Mouse (Mus musculus) forebrain, embryonic 16.5 days (tissue): ENCODE data around the gene Cers5. TPM values are rescaled to one million over a fixed set of nuclear protein-coding genes. Genes with fewer than 3 reads are reported as not detected.
A peak's percentile ranks its signal among the peaks of the same experiment; 100 is the strongest.

ENCODE experiments used
- ATAC-seq: fragments of 200-750 bp; cut with Nextera tagmentation; 2 replicates; pipeline ENCODE4 v1.8.0; 2017; ENCODE audit warnings: mild to moderate bottlenecking, moderate library complexity
- H3K27ac ChIP-seq: fragments of 300-500 bp; sonication (generic); 2 replicates; pipeline ENCODE4 v1.5.1; 2014; ENCODE audit warnings: low read length, control low read depth
- H3K27me3 ChIP-seq: fragments of 300-500 bp; sonication (generic); replicated peaks from 2 replicates; pipeline ENCODE4 v1.6.1; 2014; ENCODE audit warnings: low read length; ENCODE audit not compliant: control insufficient read depth, insufficient read depth
- H3K36me3 ChIP-seq: fragments of 300-500 bp; sonication (generic); 2 replicates; pipeline ENCODE4 v1.6.1; 2014; ENCODE audit not compliant: control insufficient read depth, insufficient read depth
- H3K4me1 ChIP-seq: fragments of 300-500 bp; sonication (generic); replicated peaks from 2 replicates; pipeline ENCODE4 v1.6.1; 2014; ENCODE audit warnings: low read length; ENCODE audit not compliant: control insufficient read depth, insufficient read depth
- H3K4me2 ChIP-seq: fragments of 300-500 bp; sonication (generic); 2 replicates; pipeline ENCODE4 v1.6.1; 2014; ENCODE audit warnings: mild to moderate bottlenecking, low read length, control low read depth
- H3K4me3 ChIP-seq: fragments of 300-500 bp; sonication (generic); replicated peaks from 2 replicates; pipeline ENCODE4 v1.5.1; 2014; ENCODE audit warnings: mild to moderate bottlenecking, low read length, control low read depth
- H3K9ac ChIP-seq: fragments of 300-500 bp; sonication (generic); replicated peaks from 2 replicates; pipeline ENCODE4 v1.6.1; 2014; ENCODE audit warnings: low read depth, low read length, control low read depth
- H3K9me3 ChIP-seq: fragments of 300-500 bp; sonication (generic); 2 replicates; pipeline ENCODE4 v1.6.1; 2016; ENCODE audit warnings: low read length; ENCODE audit not compliant: control insufficient read depth
- WGBS: fragments of 180-500 bp; shearing (Covaris S2); extraction: QIAGEN DNeasy Blood & Tissue Kit; methylation state at CpG from one replicate; pipeline ENCODE4 v1.1.7; 2014; 5-methylcytosine and 5-hydroxymethylcytosine counted together
- polyA plus RNA-seq: library from polyadenylated mRNA; unstranded; fragments of >200 nt; fragmentation: Nextera tagmentation; extraction: Ambion mirVana; gene quantifications from 2 replicates; pipeline ENCODE4 v1.2.1, GENCODE M21; 2015

Gene Cers5
- polyA plus RNA-seq, 1 experiment from 2014 or later, result 77.9 TPM

DNA sequence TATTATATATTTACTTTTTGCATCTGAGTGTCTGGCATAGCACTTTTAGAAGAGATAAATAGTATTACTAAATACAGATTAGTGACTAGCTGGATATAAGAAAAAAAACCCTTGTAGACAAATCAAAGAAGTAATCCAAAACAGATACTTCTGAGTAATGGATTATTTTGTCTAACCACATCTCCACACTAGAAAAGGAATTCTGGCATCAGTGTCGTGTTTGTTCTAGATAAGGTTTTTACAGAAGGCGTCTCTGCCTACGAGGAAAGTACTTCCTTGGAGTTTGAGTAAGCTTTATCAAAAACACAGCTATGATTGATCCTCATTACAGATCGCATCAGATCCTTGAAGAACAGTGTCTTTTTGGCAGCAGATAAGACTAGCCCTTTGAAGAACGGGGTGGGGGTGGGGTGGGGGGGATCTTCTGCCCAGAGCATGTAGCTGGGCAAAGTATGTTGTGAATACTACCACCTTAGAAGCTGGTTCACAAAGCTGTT, 1.6 kb downstream of the Cers5 start:
- Histone ChIP-seq H3K4me3 (peak overlapping the region; percentile 76), H3K36me3 (no peaks in the 10 kb centered on the region), H3K9ac (peak overlapping the region; percentile 92), H3K4me1 (peaks cover 17% of the 10 kb centered on the region), H3K4me2 (peak overlapping the region; percentile 91), H3K9me3 (no peaks in the 10 kb centered on the region), H3K27me3 (no peaks in the 10 kb centered on the region), H3K27ac (peak overlapping the region; percentile 91)
- 18% methylated on average over 5 of the region's 5 CpGs for WGBS
- ATAC-seq, result no peak

DNA sequence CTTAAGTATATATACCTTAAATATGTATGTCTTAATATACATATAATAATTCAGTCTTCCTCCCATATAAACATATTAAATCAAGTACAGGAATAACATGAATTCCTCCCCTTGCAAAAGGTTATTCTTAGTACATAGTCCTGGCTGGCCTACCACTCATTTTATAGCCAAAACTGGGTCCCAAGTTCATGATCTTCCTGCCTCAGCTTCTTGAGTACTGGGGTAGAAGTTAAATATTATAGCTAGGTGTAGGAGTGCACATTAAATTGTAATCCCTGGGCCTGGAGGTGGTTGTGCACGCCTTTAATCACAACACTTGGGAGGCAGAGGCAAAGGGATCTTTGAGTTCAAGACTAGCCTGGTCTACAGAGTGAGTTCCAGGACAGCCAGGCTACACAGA, 3.9 kb downstream of the Cers5 start:
- no peaks in the 10 kb centered on the region for H3K27me3 ChIP-seq
- H3K4me3 ChIP-seq, result no peak overlapping the region
- no peaks in the 10 kb centered on the region for H3K9me3 ChIP-seq
- 93% methylated on average over 1 of the region's 1 CpGs for WGBS
- H3K36me3 ChIP-seq, result no peaks in the 10 kb centered on the region
- no peak overlapping the region for H3K27ac ChIP-seq
- H3K9ac ChIP-seq, result no peak overlapping the region
- ATAC-seq, result no peak
- H3K4me1 ChIP-seq, result peaks cover 17% of the 10 kb centered on the region
- no peak overlapping the region for H3K4me2 ChIP-seq

DNA sequence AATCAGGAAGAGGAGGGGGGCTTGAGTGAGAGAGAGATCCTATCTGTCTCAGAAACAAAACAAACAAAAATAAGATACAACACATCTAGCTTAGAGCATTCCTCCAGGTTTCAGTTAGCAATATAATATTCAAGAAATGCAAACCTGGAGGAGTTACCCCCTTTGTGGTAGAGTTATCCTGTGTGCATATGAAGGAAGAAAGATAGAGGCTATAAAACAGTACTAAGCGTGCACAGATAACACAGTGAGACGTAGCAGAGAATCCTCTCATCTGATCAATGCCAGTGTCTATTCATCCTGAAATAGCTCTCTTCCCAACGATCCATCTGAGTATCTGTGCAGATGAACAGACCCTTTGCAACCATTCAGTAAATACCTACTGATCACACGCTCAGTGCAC, 5.2 kb downstream of the Cers5 start:
- no peaks in the 10 kb centered on the region for H3K9me3 ChIP-seq
- no peak overlapping the region for H3K4me2 ChIP-seq
- no peak overlapping the region for H3K27ac ChIP-seq
- WGBS, result 84% methylated on average over 4 of the region's 4 CpGs
- H3K36me3 ChIP-seq, result no peaks in the 10 kb centered on the region
- H3K4me3 ChIP-seq, result no peak overlapping the region
- H3K9ac ChIP-seq, result no peak overlapping the region
- peaks cover 12% of the 10 kb centered on the region for H3K4me1 ChIP-seq
- ATAC-seq, result no peak
- H3K27me3 ChIP-seq, result no peaks in the 10 kb centered on the region

DNA sequence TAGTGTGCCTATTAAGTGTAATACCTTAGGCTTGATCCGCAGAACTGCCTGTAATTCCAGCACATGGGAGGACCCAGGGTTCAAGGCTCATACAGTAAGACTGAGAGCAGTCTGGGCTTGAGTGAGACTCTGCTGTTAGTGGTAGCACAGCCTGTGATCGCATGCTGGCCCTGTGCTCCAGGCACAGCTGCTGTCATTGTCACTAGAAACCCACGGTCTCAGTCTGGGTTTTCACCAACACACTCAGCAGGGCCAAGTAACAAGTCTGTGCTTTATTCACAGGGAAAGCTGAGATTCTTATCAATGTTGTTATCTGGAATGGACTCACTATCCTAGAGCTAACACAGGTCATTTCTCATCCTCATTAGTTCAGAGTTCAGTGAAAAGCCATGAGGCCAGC, 18.5 kb downstream of the Cers5 start:
- 69% methylated on average over 3 of the region's 3 CpGs for WGBS
- no peak overlapping the region for H3K4me2 ChIP-seq

DNA sequence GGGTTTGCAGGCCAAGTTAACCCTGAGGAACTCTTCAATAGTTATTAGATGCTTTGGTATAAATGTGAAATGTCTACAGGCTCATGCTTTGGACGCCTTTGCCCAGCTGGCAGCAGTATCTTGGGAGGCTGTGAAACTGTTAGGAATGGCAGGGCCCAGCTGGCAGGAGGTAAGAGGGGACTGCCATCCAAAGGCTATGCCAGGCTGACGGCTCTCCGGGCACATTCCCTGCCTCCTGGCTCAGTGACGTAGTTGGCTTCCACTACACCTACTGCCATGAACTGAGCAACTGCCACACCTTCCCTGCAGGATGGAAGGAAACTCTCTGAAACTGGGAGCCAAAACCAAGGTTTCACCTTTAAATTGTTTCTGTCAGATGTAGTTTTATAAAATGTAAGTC, 32.5 kb downstream of the Cers5 start:
- H3K4me3 ChIP-seq, result no peak overlapping the region
- no peak overlapping the region for H3K9ac ChIP-seq
- H3K27ac ChIP-seq, result no peak overlapping the region
- peaks cover 26% of the 10 kb centered on the region for H3K36me3 ChIP-seq
- no peak overlapping the region for H3K4me2 ChIP-seq
- H3K27me3 ChIP-seq, result no peaks in the 10 kb centered on the region
- no peak for ATAC-seq
- WGBS, result 84% methylated on average over 4 of the region's 4 CpGs
- H3K4me1 ChIP-seq, result no peaks in the 10 kb centered on the region
- no peaks in the 10 kb centered on the region for H3K9me3 ChIP-seq

More for the DNA sequence above, 18.5 kb downstream of the Cers5 start:
- Histone ChIP-seq H3K4me3 (no peak overlapping the region), H3K9me3 (no peaks in the 10 kb centered on the region), H3K4me1 (0 out of 2 replicates have a peak, but pooled peaks cover 3% of the 10 kb centered on the region), H3K27me3 (no peaks in the 10 kb centered on the region), H3K36me3 (no peaks in the 10 kb centered on the region), H3K9ac (no peak overlapping the region), H3K27ac (no peak overlapping the region)
- ATAC-seq, result no peak

DNA sequence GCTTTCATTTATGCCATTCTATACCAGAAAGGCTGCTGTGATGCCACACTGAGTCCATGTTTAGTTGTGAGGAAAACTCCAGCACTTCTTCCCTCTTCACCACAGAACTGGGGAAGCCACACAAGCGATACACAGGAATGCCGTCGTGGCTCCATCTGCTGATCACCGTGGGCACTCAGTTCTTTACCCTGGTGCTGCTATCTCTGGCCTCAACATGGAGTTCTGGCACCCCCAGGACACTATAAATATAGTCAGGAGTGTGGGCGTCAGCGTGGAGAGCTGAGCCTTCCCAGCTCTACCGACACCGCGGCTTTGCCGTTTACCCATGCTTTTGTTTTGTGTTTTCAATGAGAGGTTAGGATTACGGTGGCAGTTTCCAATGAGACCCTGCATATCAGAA, 36.0 kb downstream of the Cers5 start:
- H3K27me3 ChIP-seq, result no peaks in the 10 kb centered on the region
- H3K4me1 ChIP-seq, result no peaks in the 10 kb centered on the region

DNA sequence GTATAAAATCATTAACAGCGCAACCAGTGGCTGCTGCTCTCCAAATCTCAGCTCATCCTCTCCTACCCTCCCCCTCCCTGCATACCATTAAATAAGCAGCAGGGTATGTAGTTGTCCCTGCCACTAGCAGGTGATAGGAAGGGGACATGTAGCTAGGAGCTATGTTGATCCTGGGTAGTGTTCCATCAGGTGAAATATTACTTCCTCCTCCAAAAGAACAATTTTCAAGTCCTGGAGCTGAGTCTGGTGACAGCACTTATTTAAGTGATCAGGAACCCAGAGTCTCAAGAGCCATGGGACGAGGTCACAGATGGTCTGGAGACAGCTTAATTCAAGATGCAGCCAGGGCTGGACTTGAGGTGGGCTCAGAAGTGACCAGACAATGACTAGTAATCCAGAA, 37.1 kb downstream of the Cers5 start:
- peaks cover 24% of the 10 kb centered on the region for H3K36me3 ChIP-seq
- no peak overlapping the region for H3K4me3 ChIP-seq
- no peaks in the 10 kb centered on the region for H3K27me3 ChIP-seq
- H3K27ac ChIP-seq, result no peak overlapping the region
- WGBS, result 98% methylated on average over 2 of the region's 2 CpGs
- no peak overlapping the region for H3K4me2 ChIP-seq
- no peak overlapping the region for H3K9ac ChIP-seq
- no peaks in the 10 kb centered on the region for H3K9me3 ChIP-seq
- ATAC-seq, result no peak
- no peaks in the 10 kb centered on the region for H3K4me1 ChIP-seq

More for the DNA sequence above, 36.0 kb downstream of the Cers5 start:
- Histone ChIP-seq H3K9ac (no peak overlapping the region), H3K9me3 (no peaks in the 10 kb centered on the region), H3K4me2 (no peak overlapping the region), H3K27ac (no peak overlapping the region), H3K4me3 (no peak overlapping the region), H3K36me3 (peaks cover 27% of the 10 kb centered on the region)
- WGBS, result 88% methylated on average over 11 of the region's 11 CpGs
- ATAC-seq, result no peak

DNA sequence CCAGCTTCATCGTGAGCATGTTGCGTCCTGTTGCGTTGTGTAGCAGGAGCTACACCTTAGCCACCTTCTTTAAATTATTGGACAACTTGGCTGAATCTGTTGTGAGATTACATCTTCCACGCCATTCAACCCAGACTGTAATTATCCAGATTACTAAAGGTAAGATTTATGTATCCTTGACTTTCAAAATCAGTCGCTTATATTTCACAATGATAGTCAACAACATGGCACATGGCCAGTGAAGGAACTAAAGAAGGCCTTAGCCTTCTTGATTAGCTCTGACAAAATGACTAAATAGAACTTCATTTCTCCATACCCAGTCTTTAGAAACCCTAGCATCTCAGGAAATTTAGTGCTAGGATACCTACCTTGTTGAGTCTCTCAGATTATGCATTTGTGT, 39.5 kb downstream of the Cers5 start:
- H3K9me3 ChIP-seq, result 0 out of 2 replicates have a peak, but pooled peaks cover 3% of the 10 kb centered on the region
- WGBS, result 97% methylated on average over 5 of the region's 5 CpGs
- no peaks in the 10 kb centered on the region for H3K4me1 ChIP-seq
- H3K27ac ChIP-seq, result no peak overlapping the region
- H3K9ac ChIP-seq, result no peak overlapping the region
- H3K27me3 ChIP-seq, result no peaks in the 10 kb centered on the region
- H3K36me3 ChIP-seq, result peaks cover 20% of the 10 kb centered on the region
- H3K4me2 ChIP-seq, result no peak overlapping the region
- no peak overlapping the region for H3K4me3 ChIP-seq
- ATAC-seq, result no peak

DNA sequence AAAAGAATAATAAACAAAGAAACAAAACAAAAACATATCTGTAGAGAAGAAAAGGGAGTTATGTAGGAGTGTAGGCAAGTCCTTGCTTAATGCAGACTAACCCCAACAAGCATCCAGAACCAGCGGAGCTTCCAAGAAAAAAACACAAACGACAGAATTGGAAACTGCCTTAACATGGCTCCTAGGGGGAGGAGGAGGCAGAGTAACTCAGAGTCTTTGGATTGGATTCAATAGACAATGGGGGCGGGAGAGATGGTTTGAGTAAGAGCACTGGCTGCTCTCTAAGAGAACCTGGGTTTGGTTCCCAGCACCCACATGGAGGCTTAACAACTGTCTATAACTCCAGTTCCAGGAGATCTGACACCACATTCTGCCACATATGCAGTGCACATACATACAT, 41.0 kb downstream of the Cers5 start:
- ATAC-seq, result no peak
- no peak overlapping the region for H3K4me3 ChIP-seq
- H3K27me3 ChIP-seq, result no peaks in the 10 kb centered on the region
- peaks cover 16% of the 10 kb centered on the region for H3K36me3 ChIP-seq
- 85% methylated on average over 3 of the region's 3 CpGs for WGBS
- H3K4me2 ChIP-seq, result no peak overlapping the region
- peaks cover 5% of the 10 kb centered on the region for H3K4me1 ChIP-seq
- no peak overlapping the region for H3K27ac ChIP-seq
- 0 out of 2 replicates have a peak, but pooled peaks cover 3% of the 10 kb centered on the region for H3K9me3 ChIP-seq
- no peak overlapping the region for H3K9ac ChIP-seq

DNA sequence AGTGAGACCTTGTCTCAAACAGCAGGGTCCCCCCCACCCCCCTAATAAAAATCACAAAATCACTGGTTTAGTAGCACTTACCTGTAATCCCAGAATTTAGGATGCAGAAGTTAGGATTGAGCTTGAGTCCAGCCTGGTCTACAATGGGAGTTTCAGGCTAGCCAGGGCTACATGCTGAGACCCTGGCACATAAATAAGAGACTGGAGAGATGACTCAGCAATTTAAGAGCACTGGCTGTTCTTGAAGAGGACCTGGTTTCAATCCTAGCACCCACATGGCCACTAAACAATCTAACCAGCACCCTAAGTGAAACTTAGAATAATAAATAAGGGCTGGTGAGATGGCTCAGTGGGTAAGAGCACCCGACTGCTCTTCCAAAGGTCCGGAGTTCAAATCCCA, 41.5 kb downstream of the Cers5 start:
- ATAC-seq, result no peak
- peaks cover 16% of the 10 kb centered on the region for H3K36me3 ChIP-seq
- no peak overlapping the region for H3K9ac ChIP-seq
- H3K27me3 ChIP-seq, result no peaks in the 10 kb centered on the region
- 0 out of 2 replicates have a peak, but pooled peaks cover 3% of the 10 kb centered on the region for H3K9me3 ChIP-seq
- peaks cover 10% of the 10 kb centered on the region for H3K4me1 ChIP-seq
- H3K4me3 ChIP-seq, result no peak overlapping the region
- WGBS, result 100% methylated on average over 2 of the region's 2 CpGs
- H3K27ac ChIP-seq, result no peak overlapping the region
- H3K4me2 ChIP-seq, result no peak overlapping the region
